Mouse (Mus musculus) intestine, embryonic 14.5 days (tissue): ENCODE data around the gene Pold3. TPM values are rescaled to one million over a fixed set of nuclear protein-coding genes. Genes with fewer than 3 reads are reported as not detected.

Experiments
- ATAC-seq: fragments of 200-750 bp; cut with Nextera tagmentation; replicated peaks from 2 replicates; pipeline ENCODE4 v1.8.0; 2017; ENCODE audit warnings: low read depth, moderate number of reproducible peaks, moderate TSS enrichment, moderate library complexity; ENCODE audit not compliant: low FRiP score, low TSS enrichment
- DNase-seq: peaks from one replicate; pipeline ENCODE4 v3.0.0-alpha.2; 2018; ENCODE audit warnings: low spot score
- H3K27ac ChIP-seq: fragments of 300-500 bp; sonication (generic); 2 replicates; pipeline ENCODE4 v1.5.1; 2014; ENCODE audit warnings: low read depth, mild to moderate bottlenecking, control low read depth
- H3K27me3 ChIP-seq: fragments of 300-500 bp; sonication (generic); replicated peaks from 2 replicates; pipeline ENCODE4 v1.6.1; 2014; ENCODE audit warnings: low read length, control low read depth; ENCODE audit not compliant: control insufficient read depth, insufficient read depth
- H3K36me3 ChIP-seq: fragments of 300-500 bp; sonication (generic); 2 replicates; pipeline ENCODE4 v1.6.1; 2014; ENCODE audit warnings: low read length, control low read depth; ENCODE audit not compliant: control insufficient read depth, insufficient read depth
- H3K4me1 ChIP-seq: fragments of 300-500 bp; sonication (generic); replicated peaks from 2 replicates; pipeline ENCODE4 v1.6.1; 2014; ENCODE audit warnings: low read length, control low read depth, mixed read lengths; ENCODE audit not compliant: control insufficient read depth, insufficient read depth
- H3K4me2 ChIP-seq: fragments of 300-500 bp; sonication (generic); 2 replicates; pipeline ENCODE4 v1.6.1; 2014; ENCODE audit warnings: low read length
- H3K4me3 ChIP-seq: fragments of 300-500 bp; sonication (generic); 2 replicates; pipeline ENCODE4 v1.5.1; 2014; ENCODE audit warnings: low read depth, low read length, control low read depth, mixed read lengths
- H3K9ac ChIP-seq: fragments of 300-500 bp; sonication (generic); 2 replicates; pipeline ENCODE4 v1.6.1; 2014; ENCODE audit warnings: mild to moderate bottlenecking, low read length
- H3K9me3 ChIP-seq: fragments of 300-500 bp; sonication (generic); 2 replicates; pipeline ENCODE4 v1.6.1; 2016; ENCODE audit warnings: low read length, control low read depth; ENCODE audit not compliant: control insufficient read depth
- WGBS: fragments of 180-500 bp; shearing (Covaris S2); extraction: QIAGEN DNeasy Blood & Tissue Kit; methylation state at CpG from one replicate; pipeline ENCODE4 v1.1.7; 2014; 5-methylcytosine and 5-hydroxymethylcytosine counted together
- polyA plus RNA-seq: library from polyadenylated mRNA; unstranded; fragments of >200 nt; fragmentation: Nextera tagmentation; extraction: Ambion mirVana; gene quantifications from 2 replicates; pipeline ENCODE4 v1.2.1, GENCODE M21; 2014

Gene Pold3
- polyA plus RNA-seq, 1 experiment from 2014 or later, result 64.8 TPM

DNA sequence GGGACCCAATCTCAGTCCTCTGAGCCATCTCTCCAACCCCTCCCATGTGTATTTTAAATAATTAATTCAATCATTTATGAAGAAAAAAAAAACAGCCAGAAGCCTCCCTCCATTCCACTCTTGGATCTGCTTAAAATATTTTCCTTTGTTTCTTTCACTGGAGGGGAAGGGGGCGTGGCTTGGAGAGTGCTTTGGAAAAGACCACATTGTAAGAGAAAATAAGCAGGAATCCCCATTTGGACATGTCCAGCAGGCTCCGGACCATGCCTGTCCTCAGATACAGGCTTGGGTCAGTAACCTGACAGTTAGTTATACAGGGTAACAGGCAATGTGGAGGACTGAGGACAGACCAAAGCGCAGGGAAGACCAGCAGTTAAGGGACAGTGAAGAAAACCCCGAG lies 3.8 kb upstream of the Pold3 start:
- Histone ChIP-seq H3K36me3 (no peaks in the 10 kb centered on the region), H3K27me3 (no peaks in the 10 kb centered on the region), H3K27ac (no peak overlapping the region), H3K4me1 (peaks cover 8% of the 10 kb centered on the region), H3K9ac (no peak overlapping the region), H3K9me3 (no peaks in the 10 kb centered on the region), H3K4me3 (no peak overlapping the region), H3K4me2 (no peak overlapping the region)
- WGBS, result 75% methylated on average over 4 of the region's 4 CpGs
- no peak for DNase-seq
- ATAC-seq, result no peak

DNA sequence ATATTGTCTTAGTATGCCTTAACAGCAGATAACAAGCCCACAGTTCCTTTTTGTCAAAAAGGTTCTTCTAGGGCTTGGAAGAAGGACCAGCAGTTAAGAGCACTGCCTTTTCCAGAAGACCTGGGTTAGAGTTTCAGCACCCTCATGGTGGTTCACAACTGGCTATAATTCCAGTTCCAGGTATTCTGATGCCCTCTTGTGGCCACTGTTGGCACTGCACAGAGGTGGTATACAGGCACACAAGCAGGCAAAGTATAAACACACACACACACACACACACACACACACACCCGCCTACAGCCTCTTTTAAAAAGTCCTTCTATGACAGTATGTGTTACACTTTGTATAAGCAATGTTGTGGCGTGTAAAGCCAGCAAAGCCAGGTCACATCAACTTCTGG lies 2.8 kb upstream of the Pold3 start:
- no peaks in the 10 kb centered on the region for H3K9me3 ChIP-seq
- DNase-seq, result no peak
- H3K4me3 ChIP-seq, result no peak overlapping the region
- H3K27ac ChIP-seq, result no peak overlapping the region
- peaks cover 8% of the 10 kb centered on the region for H3K4me1 ChIP-seq
- H3K4me2 ChIP-seq, result no peak overlapping the region
- H3K9ac ChIP-seq, result no peak overlapping the region
- H3K36me3 ChIP-seq, result peaks cover 2% of the 10 kb centered on the region
- no peak for ATAC-seq
- H3K27me3 ChIP-seq, result no peaks in the 10 kb centered on the region
- WGBS, result 86% methylated on average over 2 of the region's 2 CpGs

DNA sequence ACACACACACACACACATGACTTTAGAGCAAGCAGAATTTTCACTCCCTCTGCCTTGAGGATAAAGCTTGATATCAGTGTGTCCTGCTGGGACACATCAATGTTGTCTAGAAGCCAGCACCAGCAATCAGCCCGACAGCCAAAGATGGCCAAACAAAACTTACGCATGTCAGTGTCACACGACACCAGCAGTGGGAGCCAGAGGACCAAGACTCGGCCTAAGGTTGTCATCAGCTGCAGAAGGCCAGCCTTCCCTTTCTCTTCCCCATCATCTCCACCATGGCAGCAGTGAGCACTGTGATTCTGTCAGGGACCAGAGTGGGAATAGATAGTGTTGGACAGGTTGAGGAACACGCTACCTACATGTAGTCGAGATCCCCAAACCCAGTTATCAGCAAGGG lies 2.1 kb upstream of the Pold3 start:
- DNase-seq (no peak), ATAC-seq (no peak)
- H3K9me3 ChIP-seq, result no peaks in the 10 kb centered on the region
- peaks cover 9% of the 10 kb centered on the region for H3K36me3 ChIP-seq
- H3K27me3 ChIP-seq, result no peaks in the 10 kb centered on the region
- no peak overlapping the region for H3K4me2 ChIP-seq
- H3K4me1 ChIP-seq, result peaks cover 8% of the 10 kb centered on the region
- 50% methylated on average over 6 of the region's 6 CpGs for WGBS
- no peak overlapping the region for H3K9ac ChIP-seq
- H3K27ac ChIP-seq, result no peak overlapping the region
- no peak overlapping the region for H3K4me3 ChIP-seq

DNA sequence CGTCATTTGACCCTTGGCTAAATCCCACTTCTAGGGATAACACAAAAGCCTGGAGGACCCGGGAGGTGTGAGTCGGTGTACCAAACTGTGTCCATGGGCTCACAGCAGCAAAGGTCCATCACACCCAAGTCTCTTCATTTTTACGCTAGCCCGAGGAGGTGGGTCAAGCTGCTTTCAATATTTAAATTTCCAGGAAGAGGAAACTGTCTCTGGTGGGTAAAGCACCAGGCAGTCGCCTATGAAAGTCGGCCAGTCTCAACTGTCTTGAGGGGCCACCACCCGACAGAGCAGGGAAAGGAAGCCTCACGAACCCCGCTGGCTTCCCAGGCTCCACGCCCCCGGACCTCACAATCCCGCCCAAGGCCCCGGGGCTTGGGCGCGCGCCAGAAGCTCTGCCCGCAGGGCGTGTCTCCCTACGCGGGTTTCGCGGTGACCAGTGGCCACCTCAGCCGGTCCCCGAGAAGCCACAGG lies 539 bp downstream of the Pold3 start:
- Histone ChIP-seq H3K4me1 (peaks cover 8% of the 10 kb centered on the region), H3K4me3 (peak overlapping the region; percentile 66), H3K4me2 (peak overlapping the region; percentile 66), H3K27me3 (no peaks in the 10 kb centered on the region), H3K27ac (peak overlapping the region; percentile 87), H3K36me3 (peaks cover 33% of the 10 kb centered on the region), H3K9ac (peak overlapping the region; percentile 82), H3K9me3 (no peaks in the 10 kb centered on the region)
- WGBS, result 0% methylated on average over 25 of the region's 25 CpGs
- ATAC-seq (peak; percentile 74), DNase-seq (no peak)

DNA sequence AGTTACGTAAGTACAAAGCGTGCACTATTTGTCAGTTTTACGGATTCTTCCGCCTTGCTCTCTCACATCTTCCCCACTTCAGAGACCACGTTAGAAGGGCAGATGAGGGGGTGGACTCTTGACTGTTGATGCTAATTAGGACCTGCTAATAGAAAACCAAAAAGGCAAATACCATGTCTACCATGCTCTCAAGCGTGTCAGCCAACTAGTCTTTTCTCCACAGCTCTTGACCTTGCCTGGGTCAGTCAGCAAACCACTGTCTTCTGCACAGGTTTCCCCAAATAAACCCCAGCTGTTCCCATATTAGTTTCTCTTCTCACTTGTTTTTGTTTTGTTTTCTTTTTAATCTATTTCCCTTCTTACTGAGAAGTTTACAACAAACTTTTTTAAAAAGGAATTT lies 7.1 kb downstream of the Pold3 start:
- DNase-seq, result no peak
- no peak overlapping the region for H3K27ac ChIP-seq
- H3K27me3 ChIP-seq, result no peaks in the 10 kb centered on the region
- no peak overlapping the region for H3K4me2 ChIP-seq
- H3K9ac ChIP-seq, result no peak overlapping the region
- no peak for ATAC-seq
- 90% methylated on average over 6 of the region's 6 CpGs for WGBS
- no peaks in the 10 kb centered on the region for H3K4me1 ChIP-seq
- H3K4me3 ChIP-seq, result no peak overlapping the region
- H3K9me3 ChIP-seq, result no peaks in the 10 kb centered on the region
- H3K36me3 ChIP-seq, result peaks cover 91% of the 10 kb centered on the region

DNA sequence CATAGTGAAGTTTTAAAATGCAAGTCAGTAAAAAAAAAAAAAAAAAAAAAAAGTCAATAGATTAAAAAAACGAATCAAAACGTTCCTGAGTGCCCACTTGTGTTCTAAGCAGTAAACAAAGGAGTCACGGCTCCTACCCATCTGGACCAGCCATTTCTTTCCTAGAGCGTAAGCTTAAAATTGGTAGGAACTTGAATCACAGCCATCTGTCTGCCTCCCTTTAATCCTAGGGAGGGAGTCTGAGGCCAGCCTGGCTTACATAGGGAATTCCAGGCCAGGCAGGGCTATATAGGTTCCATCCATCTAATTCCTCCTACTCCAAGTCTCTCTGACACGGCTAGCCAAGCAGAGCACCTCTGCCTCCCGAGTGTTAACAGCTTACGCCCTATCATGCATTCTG lies 7.5 kb downstream of the Pold3 start:
- no peaks in the 10 kb centered on the region for H3K27me3 ChIP-seq
- H3K4me3 ChIP-seq, result no peak overlapping the region
- ATAC-seq, result no peak
- H3K27ac ChIP-seq, result no peak overlapping the region
- DNase-seq, result no peak
- no peaks in the 10 kb centered on the region for H3K4me1 ChIP-seq
- no peak overlapping the region for H3K9ac ChIP-seq
- WGBS, result 79% methylated on average over 7 of the region's 7 CpGs
- no peaks in the 10 kb centered on the region for H3K9me3 ChIP-seq
- H3K4me2 ChIP-seq, result no peak overlapping the region
- H3K36me3 ChIP-seq, result peaks cover 91% of the 10 kb centered on the region

DNA sequence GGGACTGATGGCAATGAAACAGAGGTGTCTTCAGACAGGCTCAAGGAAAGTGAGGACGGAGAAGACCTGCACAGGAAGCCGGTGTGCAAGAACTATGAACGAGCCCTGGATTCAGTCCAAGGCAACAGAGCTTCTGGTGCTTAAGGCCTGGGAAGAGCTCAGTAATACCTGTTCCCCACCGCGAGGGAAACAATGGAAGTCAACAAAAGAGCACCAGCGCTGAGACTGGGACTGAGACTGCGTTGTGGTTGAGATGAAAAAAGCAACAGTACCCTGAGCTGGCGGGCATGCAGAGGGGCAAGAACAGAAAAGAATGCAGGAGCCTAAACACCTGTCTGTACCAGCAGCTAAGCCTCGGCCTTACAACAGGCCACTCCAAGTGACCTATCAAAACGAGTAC lies 9.9 kb downstream of the Pold3 start:
- Histone ChIP-seq H3K4me1 (no peaks in the 10 kb centered on the region), H3K4me2 (no peak overlapping the region), H3K27me3 (no peaks in the 10 kb centered on the region), H3K9ac (no peak overlapping the region), H3K36me3 (peaks cover 83% of the 10 kb centered on the region), H3K4me3 (no peak overlapping the region), H3K9me3 (no peaks in the 10 kb centered on the region), H3K27ac (no peak overlapping the region)
- DNase-seq (peak; percentile 25), ATAC-seq (no peak)
- 79% methylated on average over 10 of the region's 10 CpGs for WGBS

DNA sequence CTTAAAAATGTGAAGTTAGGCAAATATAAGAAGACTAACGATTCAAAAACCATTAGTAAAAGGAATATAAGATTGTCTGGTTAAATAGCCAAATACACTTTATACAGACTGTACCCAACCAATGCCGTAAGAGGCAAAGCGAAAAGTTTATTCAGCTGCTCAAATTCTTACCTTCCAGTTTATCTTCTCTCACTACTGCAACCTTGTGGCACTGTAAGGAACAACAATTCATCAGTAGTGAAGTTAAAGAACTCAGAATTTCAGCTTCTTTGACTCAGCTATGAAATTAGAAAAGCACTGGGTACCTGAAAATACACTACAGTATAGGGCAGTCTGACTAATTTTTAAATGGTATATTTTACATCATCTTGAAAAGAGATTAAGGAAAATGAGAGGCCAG lies 13.0 kb downstream of the Pold3 start:
- DNase-seq (no peak), ATAC-seq (no peak)
- Histone ChIP-seq H3K36me3 (peaks cover 83% of the 10 kb centered on the region), H3K4me2 (no peak overlapping the region), H3K27me3 (no peaks in the 10 kb centered on the region), H3K27ac (no peak overlapping the region), H3K9me3 (no peaks in the 10 kb centered on the region), H3K9ac (no peak overlapping the region), H3K4me1 (no peaks in the 10 kb centered on the region), H3K4me3 (no peak overlapping the region)
- WGBS, result 67% methylated on average over 3 of the region's 3 CpGs

DNA sequence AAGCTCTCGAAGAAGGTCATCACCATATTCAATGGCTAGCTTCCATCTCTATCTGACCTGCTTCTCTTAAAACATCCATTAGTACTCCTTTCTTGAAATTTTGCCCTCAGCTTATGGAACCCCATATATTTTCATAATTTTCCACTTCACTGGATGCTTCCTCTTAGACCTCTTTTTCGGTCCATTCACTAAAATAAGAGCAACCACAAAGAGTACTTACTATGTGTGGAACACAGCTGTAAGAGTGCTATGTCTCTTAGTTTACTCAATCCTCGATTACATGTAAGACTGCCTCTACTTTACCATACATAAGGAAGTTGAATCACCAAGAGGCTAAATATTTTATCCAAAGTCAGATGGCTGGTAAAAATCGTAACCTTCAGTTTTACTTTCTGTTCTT lies 16.7 kb downstream of the Pold3 start:
- Histone ChIP-seq H3K27ac (no peak overlapping the region), H3K4me2 (no peak overlapping the region), H3K9ac (no peak overlapping the region), H3K27me3 (no peaks in the 10 kb centered on the region), H3K9me3 (no peaks in the 10 kb centered on the region), H3K36me3 (peaks cover 86% of the 10 kb centered on the region), H3K4me1 (no peaks in the 10 kb centered on the region), H3K4me3 (no peak overlapping the region)
- DNase-seq, result no peak
- WGBS, result 91% methylated on average over 4 of the region's 4 CpGs
- ATAC-seq, result no peak
